Mouse (Mus musculus): ENCODE measurements at regions not wholly inside any gene's neighbourhood (a gene's known extent, or its start where the extent isn't known, plus 50 kb on each side); places are given as distances from the start of the nearest gene placed in this dataset.

- no peak overlapping the region for H3K9ac ChIP-seq (ENCODE audit: control insufficient read depth, low read depth, low read length, poor library complexity, severe bottlenecking)
- H3K79me2 ChIP-seq (ENCODE audit: control insufficient read depth, insufficient read depth, low read length, poor library complexity) = no peaks in the 10 kb centered on the region
- no peak overlapping the region for H3K4me3 ChIP-seq (ENCODE audit: control insufficient read depth in 1 of 2, insufficient read depth in 1 of 2, low read depth in 2 of 2, low read length in 2 of 2)
- no peaks in the 10 kb centered on the region for H3K36me3 ChIP-seq (ENCODE audit: control insufficient read depth in 1 of 2, insufficient read depth in 2 of 2, low read length in 2 of 2)
- no peaks in the 10 kb centered on the region for H3K4me1 ChIP-seq (ENCODE audit: control insufficient read depth in 1 of 2, insufficient read depth in 2 of 2, low read length in 2 of 2)
- no peaks in the 10 kb centered on the region for H3K27me3 ChIP-seq (ENCODE audit: control insufficient read depth in 1 of 2, insufficient read depth in 2 of 2, low read length in 2 of 2)
- TF ChIP-seq MAFK (IDR thresholded peaks at IDR 0.05; ENCODE audit: borderline replicate concordance, low read depth, low read length) (no peak), NRF1 (IDR thresholded peaks at IDR 0.05; ENCODE audit: insufficient read depth, low read depth, low read length, poor library complexity, severe bottlenecking) (no peak), CHD1 (IDR thresholded peaks at IDR 0.05; ENCODE audit: low read depth, low read length) (no peak), POLR2A (IDR thresholded peaks at IDR 0.05; ENCODE audit: control insufficient read depth in 1 of 2, insufficient read depth in 1 of 2, low read depth in 1 of 2, low read length in 2 of 2, poor library complexity in 1 of 2) (no peak), ZKSCAN1 (IDR thresholded peaks at IDR 0.05; ENCODE audit: low read depth, low read length) (no peak), E2F4 (IDR thresholded peaks at IDR 0.05; ENCODE audit: borderline replicate concordance, low read depth, low read length) (no peak), ZNF384 (IDR thresholded peaks at IDR 0.05; ENCODE audit: low read depth, low read length) (no peak), MAX (IDR thresholded peaks at IDR 0.05; ENCODE audit: low read length) (no peak), ZMIZ1 (IDR thresholded peaks at IDR 0.05; ENCODE audit: low read depth, low read length) (no peak), GABPA (IDR thresholded peaks at IDR 0.05; ENCODE audit: low read depth, low read length) (no peak), ETS1 (IDR thresholded peaks at IDR 0.05; ENCODE audit: low read depth, low read length) (no peak), CHD2 (IDR thresholded peaks at IDR 0.05; ENCODE audit: low read length) (no peak), MEF2A (IDR thresholded peaks at IDR 0.05; ENCODE audit: extremely low read depth, insufficient replicate concordance, low read depth, low read length, poor library complexity, severe bottlenecking) (no peak), NELFE (IDR thresholded peaks at IDR 0.05; ENCODE audit: low read depth, low read length) (no peak), MYB (IDR thresholded peaks at IDR 0.05; ENCODE audit: low read depth, low read length) (no peak), SIN3A (IDR thresholded peaks at IDR 0.05; ENCODE audit: low read length) (no peak)
- no peaks in the 10 kb centered on the region for H3K9me3 ChIP-seq (replicated peaks; ENCODE audit: insufficient read depth, low read length)
- DNase-seq (ENCODE audit: low read depth, low spot score) = no peak
- H3K27ac ChIP-seq (ENCODE audit: control insufficient read depth, low read depth, low read length) = no peak overlapping the region
Observed at GRCm38 (mm10) chr14:58944958-58945357, 197.7 kb downstream of the 1700129C05Rik start.

GRCm38 (mm10) chr14:58943267-58943765 is 199.4 kb downstream of the 1700129C05Rik start:
- Histone ChIP-seq H3K27ac (ENCODE audit: control insufficient read depth, low read depth, low read length) (no peak overlapping the region), H3K36me3 (ENCODE audit: control insufficient read depth in 1 of 2, insufficient read depth in 2 of 2, low read length in 2 of 2) (no peaks in the 10 kb centered on the region)

More at GRCm38 (mm10) chr14:58943267-58943765, 199.4 kb downstream of the 1700129C05Rik start:
- Histone ChIP-seq H3K27me3 (ENCODE audit: control insufficient read depth in 1 of 2, insufficient read depth in 2 of 2, low read length in 2 of 2) (no peaks in the 10 kb centered on the region), H3K4me3 (ENCODE audit: control insufficient read depth in 1 of 2, insufficient read depth in 1 of 2, low read depth in 2 of 2, low read length in 2 of 2) (no peak overlapping the region), H3K79me2 (ENCODE audit: control insufficient read depth, insufficient read depth, low read length, poor library complexity) (no peaks in the 10 kb centered on the region), H3K4me1 (ENCODE audit: control insufficient read depth in 1 of 2, insufficient read depth in 2 of 2, low read length in 2 of 2) (no peaks in the 10 kb centered on the region), H3K9ac (ENCODE audit: control insufficient read depth, low read depth, low read length, poor library complexity, severe bottlenecking) (no peak overlapping the region), H3K9me3 (replicated peaks; ENCODE audit: insufficient read depth, low read length) (no peaks in the 10 kb centered on the region)
- no peak for DNase-seq (ENCODE audit: low read depth, low spot score)
- TF ChIP-seq CHD1 (IDR thresholded peaks at IDR 0.05; ENCODE audit: low read depth, low read length) = no peak
- no peak for TF ChIP-seq POLR2AphosphoS2 (IDR thresholded peaks at IDR 0.05; ENCODE audit: low read length)
- no peak for TF ChIP-seq ETS1 (IDR thresholded peaks at IDR 0.05; ENCODE audit: low read depth, low read length)
- TF ChIP-seq EP300 (IDR thresholded peaks at IDR 0.05; ENCODE audit: low read depth in 1 of 2, low read length in 2 of 2) = no peak
- no peak for TF ChIP-seq SMC3 (IDR thresholded peaks at IDR 0.05; ENCODE audit: low read depth, low read length)
- TF ChIP-seq MYB (IDR thresholded peaks at IDR 0.05; ENCODE audit: low read depth, low read length) = no peak
- no peak for TF ChIP-seq CHD2 (IDR thresholded peaks at IDR 0.05; ENCODE audit: low read length)
- no peak for TF ChIP-seq RAD21 (IDR thresholded peaks at IDR 0.05; ENCODE audit: low read depth, low read length)
- TF ChIP-seq USF2 (IDR thresholded peaks at IDR 0.05; ENCODE audit: borderline replicate concordance in 1 of 2, insufficient read depth in 1 of 2, low read depth in 1 of 2, low read length in 2 of 2) = no peak
- no peak for TF ChIP-seq NELFE (IDR thresholded peaks at IDR 0.05; ENCODE audit: low read depth, low read length)
- TF ChIP-seq JUND (IDR thresholded peaks at IDR 0.05; ENCODE audit: low read depth, low read length) = no peak
- no peak for TF ChIP-seq UBTF (IDR thresholded peaks at IDR 0.05; ENCODE audit: borderline replicate concordance, insufficient read depth, low read depth, low read length)
- TF ChIP-seq GABPA (IDR thresholded peaks at IDR 0.05; ENCODE audit: low read depth, low read length) = no peak
- no peak for TF ChIP-seq USF1 (IDR thresholded peaks at IDR 0.05; ENCODE audit: low read depth, low read length)
- TF ChIP-seq ZNF384 (IDR thresholded peaks at IDR 0.05; ENCODE audit: low read depth, low read length) = no peak
- TF ChIP-seq MAX (IDR thresholded peaks at IDR 0.05; ENCODE audit: low read length) = no peak
- TF ChIP-seq RCOR1 (IDR thresholded peaks at IDR 0.05; ENCODE audit: low read depth, low read length) = no peak
- no peak for TF ChIP-seq E2F4 (IDR thresholded peaks at IDR 0.05; ENCODE audit: borderline replicate concordance, low read depth, low read length)

Data from MEL (cell line).